Comparison of ENCODE assay signal across 8 mouse cellular contexts in genomic region chr4:120817002-120817774, GRCm38 (mm10). TPM values are rescaled to one million over a fixed set of nuclear protein-coding genes. Genes with fewer than 3 reads are reported as not detected.
DNase-seq lines count a peak whose midpoint lies in the region; ATAC-seq and TF ChIP-seq lines count a peak whose summit lies in the region.

No protein-coding gene starts in this region.

- no peak overlapping the region for H3K4me3 ChIP-seq in left cerebral cortex, adult 2 months
- no peak overlapping the region for H3K4me3 ChIP-seq in embryonic facial prominence, embryonic 12.5 days
- peak overlapping the region; percentile 2; the same call in 1 of the 2 replicates for H3K4me3 ChIP-seq in kidney, embryonic 16.5 days (ENCODE audit: low read length)
- no peak overlapping the region for H3K4me3 ChIP-seq in cerebellum, adult 2 months (replicated peaks; ENCODE audit: insufficient read depth, low read depth, low read length)

- intact Hi-C loops in left cerebral cortex, adult 2 months (cut with DNase I) = no loop called here
- intact Hi-C loops in left cerebral cortex, postnatal 4 days (cut with DNase I) = no loop called here

- H3K4me1 ChIP-seq in embryonic facial prominence, embryonic 12.5 days = peaks cover 35% of the 10 kb centered on the region
- H3K4me1 ChIP-seq in kidney, embryonic 16.5 days (ENCODE audit: insufficient read depth, low read length) = peaks cover 44% of the 10 kb centered on the region
- H3K4me1 ChIP-seq in cerebellum, adult 2 months (ENCODE audit: control insufficient read depth, insufficient read depth, low read length) = no peaks in the 10 kb centered on the region

- peak overlapping the region; percentile 57; the same call in 1 of the 2 replicates for H3K27ac ChIP-seq in left cerebral cortex, adult 2 months
- H3K27ac ChIP-seq in embryonic facial prominence, embryonic 12.5 days = peak overlapping the region; percentile 67
- H3K27ac ChIP-seq in kidney, embryonic 16.5 days (ENCODE audit: low read length) = peak overlapping the region; percentile 86
- H3K27ac ChIP-seq in cerebellum, adult 2 months (ENCODE audit: insufficient read depth, low read length) = no peak overlapping the region

- no peak for TF ChIP-seq POLR2A in cerebellum, adult 2 months (IDR thresholded peaks at IDR 0.05; ENCODE audit: borderline replicate concordance, insufficient read depth, low read length)

- TF ChIP-seq CTCF in left cerebral cortex, adult 2 months (IDR thresholded peaks at IDR 0.05) = no peak
- TF ChIP-seq CTCF in cerebellum, adult 2 months (IDR thresholded peaks at IDR 0.05; ENCODE audit: borderline replicate concordance, insufficient read depth, low read depth, low read length) = no peak

- no peak overlapping the region for H3K9ac ChIP-seq in embryonic facial prominence, embryonic 12.5 days
- H3K9ac ChIP-seq in kidney, embryonic 16.5 days (replicated peaks; ENCODE audit: low read length) = no peak overlapping the region

- H3K4me2 ChIP-seq in embryonic facial prominence, embryonic 12.5 days (replicated peaks) = no peak overlapping the region
- H3K4me2 ChIP-seq in kidney, embryonic 16.5 days (replicated peaks; ENCODE audit: low read depth, low read length) = peak overlapping the region; percentile 61; the same call in 1 of the 2 replicates

- no peaks in the 10 kb centered on the region for H3K9me3 ChIP-seq in embryonic facial prominence, embryonic 12.5 days
- no peaks in the 10 kb centered on the region for H3K9me3 ChIP-seq in kidney, embryonic 16.5 days (ENCODE audit: low read length)

- H3K36me3 ChIP-seq in embryonic facial prominence, embryonic 12.5 days = no peaks in the 10 kb centered on the region
- 0 out of 2 replicates have a peak, but pooled peaks cover 5% of the 10 kb centered on the region for H3K36me3 ChIP-seq in kidney, embryonic 16.5 days (ENCODE audit: insufficient read depth, low read length)

- 19% methylated on average over 3 of the region's 3 CpGs for WGBS in embryonic facial prominence, embryonic 12.5 days
- WGBS in kidney, embryonic 16.5 days = 21% methylated on average over 3 of the region's 3 CpGs
- 53% methylated on average over 3 of the region's 3 CpGs for WGBS in cerebellum, adult 2 months

- H3K27me3 ChIP-seq in embryonic facial prominence, embryonic 12.5 days = no peaks in the 10 kb centered on the region
- no peaks in the 10 kb centered on the region for H3K27me3 ChIP-seq in kidney, embryonic 16.5 days (ENCODE audit: insufficient read depth, low read length)
- H3K27me3 ChIP-seq in cerebellum, adult 2 months (ENCODE audit: control insufficient read depth, insufficient read depth, low read length) = no peaks in the 10 kb centered on the region

- no peak for DNase-seq in left cerebral cortex, adult 2 months (ENCODE audit: extremely low spot score in 1 of 2, low spot score in 2 of 2)
- DNase-seq in left cerebral cortex, postnatal 4 days = no peak
- DNase-seq in lung, postnatal 4 days = peak; percentile 35 to 52
- no peak for DNase-seq in urinary bladder, adult 2 months (ENCODE audit: low spot score)
- DNase-seq in cerebellum, adult 2 months = no peak
- no peak for DNase-seq in urinary bladder, postnatal 4 days (ENCODE audit: low spot score in 2 of 2)

- ATAC-seq in embryonic facial prominence, embryonic 12.5 days (ENCODE audit: insufficient number of reproducible peaks, insufficient read depth, low FRiP score, low TSS enrichment) = no peak
- 0 out of 2 replicates have a peak, but pooled peaks have one; percentile 16 for ATAC-seq in kidney, embryonic 16.5 days (ENCODE audit: low FRiP score, low TSS enrichment)

RNA-seq across cellular contexts. Expression of gene Nfyc, which starts 14.2 kb away (rescaled TPM):
- total RNA-seq in left cerebral cortex, adult 2 months (2021) = 10 to 100 TPM; 49.9 to 53.7 TPM
- 10 to 100 TPM; 43.1 to 55.8 TPM for total RNA-seq in left cerebral cortex, postnatal 4 days (2021)
- polyA plus RNA-seq in embryonic facial prominence, embryonic 12.5 days (2016; fragmentation: Nextera tagmentation; extraction: Ambion mirVana) = 106 and 117 TPM in 2 replicates
- 123 and 133 TPM in 2 replicates for polyA plus RNA-seq in kidney, embryonic 16.5 days (2015; fragmentation: Nextera tagmentation; extraction: Ambion mirVana)
- polyA plus RNA-seq in urinary bladder, adult 2 months (2012; rRNA removed) = 69.4 and 76.6 TPM in 2 replicates
- 150 and 172 TPM in 2 replicates for polyA plus RNA-seq in cerebellum, adult 2 months (2012; rRNA removed)

RNA-seq across cellular contexts. Expression of gene Rims3, which starts 37.4 kb away (rescaled TPM):
- 100 to 1,000 TPM; 175 to 181 TPM for total RNA-seq in left cerebral cortex, adult 2 months (2021)
- 10 to 100 TPM; 74.4 to 75.8 TPM for total RNA-seq in left cerebral cortex, postnatal 4 days (2021)
- polyA plus RNA-seq in embryonic facial prominence, embryonic 12.5 days (2016; fragmentation: Nextera tagmentation; extraction: Ambion mirVana) = 3.8 and 4.2 TPM in 2 replicates
- 0.41 and 0.54 TPM in 2 replicates for polyA plus RNA-seq in kidney, embryonic 16.5 days (2015; fragmentation: Nextera tagmentation; extraction: Ambion mirVana)
- polyA plus RNA-seq in urinary bladder, adult 2 months (2012; rRNA removed) = 0.19 and 0.28 TPM in 2 replicates
- 104 and 118 TPM in 2 replicates for polyA plus RNA-seq in cerebellum, adult 2 months (2012; rRNA removed)

Comparison
In these comparisons a context has a peak if more than half of its experiments do, and no peak if none do; other contexts are left out.
1. DNase-seq: peak in lung, postnatal 4 days (2 of 2); none in left cerebral cortex, adult 2 months (0 of 2), left cerebral cortex, postnatal 4 days (single experiment), urinary bladder, adult 2 months (single experiment), cerebellum, adult 2 months (0 of 2) and urinary bladder, postnatal 4 days (0 of 2).
2. RNA of gene Rims3, which starts 37.4 kb away (polyA plus RNA-seq): 104 to 118 TPM in cerebellum, adult 2 months; 3.8 to 4.2 TPM in embryonic facial prominence, embryonic 12.5 days, 0.41 to 0.54 TPM in kidney, embryonic 16.5 days and 0.19 to 0.28 TPM in urinary bladder, adult 2 months; every median in the first group is over 10 times any median in the second.